Mouse (Mus musculus): ENCODE results near the gene Med26.
A peak's percentile ranks its signal among the peaks of the same experiment; 100 is the strongest.

Gene Med26

DNA sequence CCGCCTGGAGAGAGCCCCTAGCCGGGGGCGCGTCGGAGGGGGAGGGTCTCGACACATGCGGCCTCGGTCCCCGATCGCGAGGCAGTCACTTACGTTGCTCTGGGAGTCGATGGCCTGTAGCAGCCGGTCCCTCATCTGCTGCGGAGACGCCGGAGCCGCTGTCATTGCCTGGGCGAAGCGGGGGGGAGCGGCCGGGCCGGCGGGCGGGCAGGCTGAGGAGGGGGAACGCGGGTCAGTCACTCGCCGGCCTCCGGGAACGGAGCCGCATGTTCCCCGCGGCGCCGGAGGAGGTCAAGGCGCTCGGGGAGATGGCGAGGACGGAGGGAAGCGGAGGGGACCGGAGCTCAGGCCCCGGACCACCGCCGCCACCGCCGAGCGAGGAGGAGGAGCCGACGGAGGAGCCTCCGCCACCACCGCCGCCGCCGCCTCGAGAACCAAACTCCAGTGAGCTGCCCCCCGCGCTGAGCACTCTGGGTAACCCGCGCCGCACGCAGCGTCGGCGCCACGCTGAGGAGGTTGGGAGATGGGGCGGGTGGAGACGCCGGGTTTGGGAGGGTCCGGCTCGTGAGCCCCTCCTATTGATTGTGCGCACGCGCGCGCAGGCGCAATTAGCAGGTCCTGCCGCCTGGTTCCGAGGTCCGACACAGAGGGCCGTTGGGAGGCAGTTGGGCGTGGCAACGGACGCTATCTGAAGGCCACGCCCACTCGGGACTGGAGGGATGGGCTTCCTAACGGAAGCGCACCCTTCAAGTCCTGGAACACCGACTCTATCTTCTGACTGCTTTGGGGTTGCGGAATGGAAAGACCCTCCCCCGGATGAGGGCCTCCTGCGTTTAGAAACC lies at the start of gene Med26:
Gene Med26, minus strand, starts transcription at position 469 of the 842 bp plus-strand sequence.
- peak; percentile 92 to 96 for DNase-seq (ENCODE audit: low spot score in 2 of 2)

DNA sequence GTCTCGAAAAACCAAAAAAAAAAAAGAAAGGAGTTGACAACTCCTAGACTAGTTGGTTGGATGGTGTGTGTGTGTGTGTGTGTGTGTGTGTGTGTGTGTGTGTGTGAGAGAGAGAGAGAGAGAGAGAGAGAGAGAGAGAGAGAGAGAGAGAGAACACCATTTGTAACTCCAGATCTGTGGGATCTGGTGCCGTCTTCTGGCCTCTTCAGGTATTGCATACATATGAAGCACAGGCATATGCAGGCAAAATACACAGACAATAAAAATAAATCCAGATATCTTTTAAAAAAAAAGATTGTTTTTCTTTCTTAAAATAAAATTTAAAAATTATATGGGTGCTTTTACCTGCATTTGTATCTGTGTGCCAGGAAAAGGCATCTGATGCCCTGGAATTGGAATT lies 42.1 kb upstream of the Med26 start:
- DNase-seq (ENCODE audit: low spot score in 2 of 2): peak in 1 of 2 experiments; percentile 53

DNA sequence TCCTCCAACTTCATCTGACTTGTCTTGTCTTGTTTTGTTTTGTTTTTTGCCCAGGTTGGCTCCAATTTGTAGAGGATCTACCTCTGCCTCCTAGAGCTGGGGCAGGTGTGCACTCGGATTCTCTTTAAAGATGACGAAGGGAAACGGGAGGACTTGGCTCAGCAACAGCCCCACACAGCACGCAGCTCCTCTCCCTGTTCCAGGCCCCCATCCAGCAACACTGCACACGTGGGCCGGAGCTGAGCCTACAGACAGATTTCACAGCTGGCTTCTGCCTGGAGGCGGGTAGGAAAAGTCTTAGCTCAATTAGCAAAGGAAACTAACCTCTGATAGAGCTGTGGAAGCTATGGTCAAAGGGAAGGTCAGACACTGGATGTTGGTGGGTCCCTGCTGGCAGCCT lies 41.2 kb upstream of the Med26 start:
- no peak for DNase-seq (ENCODE audit: low spot score in 2 of 2)

DNA sequence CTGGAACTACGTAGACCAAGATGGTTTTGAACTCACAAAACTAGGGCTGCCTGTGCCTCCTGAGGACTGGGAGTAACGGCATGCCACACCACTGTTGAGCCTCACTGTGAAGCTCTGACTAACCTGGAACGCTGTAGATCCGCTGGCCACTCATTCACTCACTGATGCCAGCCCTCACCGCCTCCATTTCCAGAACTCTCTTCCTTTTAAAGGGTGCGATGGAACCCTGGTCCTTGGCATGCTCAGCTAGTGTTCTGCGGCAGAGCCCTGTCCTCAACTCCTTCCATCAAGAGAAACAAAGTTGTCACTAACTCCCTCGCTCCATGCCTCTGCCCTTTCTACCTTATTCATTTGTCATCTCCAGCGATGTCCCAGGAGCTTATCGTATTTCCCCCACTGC lies 40.8 kb upstream of the Med26 start:
- no peak for DNase-seq (ENCODE audit: low spot score in 2 of 2)

DNA sequence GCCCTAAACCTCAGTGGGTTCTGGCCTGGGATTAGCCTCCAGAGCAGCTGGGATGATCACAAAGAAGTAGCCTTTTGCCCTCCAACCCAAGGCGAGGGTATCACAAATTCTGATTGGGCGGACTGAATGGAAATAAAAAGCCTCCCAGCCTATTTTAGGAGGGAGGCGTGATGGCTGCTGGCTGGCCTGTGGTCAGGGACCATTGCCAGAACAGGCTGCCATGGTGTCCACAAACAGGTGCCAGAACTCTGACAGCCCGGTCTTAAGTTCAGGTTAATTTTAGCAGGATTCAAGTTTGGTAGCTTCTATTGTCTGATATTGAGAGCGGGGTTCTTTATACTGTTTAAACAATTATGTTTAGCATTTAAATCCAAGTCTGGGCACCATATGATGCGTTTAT lies 39.7 kb upstream of the Med26 start:
- DNase-seq (ENCODE audit: low spot score in 2 of 2): no peak

DNA sequence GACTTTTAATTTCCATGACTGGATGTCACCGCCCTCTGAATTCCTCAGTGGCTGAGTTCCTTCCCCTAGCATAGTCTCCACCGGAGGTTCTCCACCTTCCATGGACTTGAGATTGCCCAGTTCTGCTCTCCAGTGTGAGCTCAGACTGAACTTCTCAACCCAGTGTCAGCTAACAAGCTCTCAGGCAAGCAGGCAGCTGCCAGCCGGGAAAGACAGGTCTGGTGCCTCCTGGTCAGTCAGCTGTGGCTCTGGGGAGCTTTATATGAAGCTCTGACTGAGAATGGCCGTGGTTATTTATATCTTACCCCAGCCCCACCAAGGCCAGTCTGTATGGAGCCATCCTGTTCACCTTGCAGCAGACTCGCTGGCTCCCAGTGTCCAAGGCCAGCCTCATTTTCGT lies 36.3 kb upstream of the Med26 start:
- no peak for DNase-seq (ENCODE audit: low spot score in 2 of 2)

DNA sequence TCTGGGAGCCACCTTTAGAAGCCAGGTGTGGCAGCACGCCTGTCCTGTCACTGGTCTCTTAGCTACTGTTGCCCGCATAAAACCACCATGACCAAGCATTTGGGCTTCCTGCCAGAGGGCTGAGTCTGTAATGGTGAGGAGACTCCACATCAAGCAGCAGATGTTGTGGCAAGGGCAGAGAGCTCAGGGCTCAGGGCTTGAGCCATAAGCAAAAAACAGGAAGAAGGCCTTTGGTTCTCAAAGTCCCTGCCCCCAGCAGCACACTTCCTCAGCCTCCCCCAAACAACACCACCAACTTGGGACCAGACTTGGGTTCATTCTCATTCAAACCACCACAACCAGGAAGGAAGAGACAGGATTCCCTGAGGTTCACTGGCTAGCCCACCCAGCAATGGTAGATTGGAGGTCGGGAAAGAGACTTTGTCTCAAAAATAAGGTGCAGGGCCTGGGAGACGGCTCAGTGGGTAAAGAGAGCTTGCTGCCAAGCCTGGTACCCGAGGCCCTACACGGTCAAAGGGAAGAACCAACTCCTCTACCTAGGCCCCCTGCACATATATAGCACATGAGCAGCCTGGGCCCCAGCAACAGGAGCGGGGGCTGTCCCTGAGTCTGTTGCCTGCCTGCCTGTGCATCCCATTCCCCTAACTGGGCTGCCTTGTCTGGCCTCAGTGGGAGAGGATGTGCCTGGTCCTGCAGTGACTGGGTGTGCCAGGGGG lies 35.1 kb upstream of the Med26 start:
- DNase-seq (ENCODE audit: low spot score in 2 of 2): no peak

DNA sequence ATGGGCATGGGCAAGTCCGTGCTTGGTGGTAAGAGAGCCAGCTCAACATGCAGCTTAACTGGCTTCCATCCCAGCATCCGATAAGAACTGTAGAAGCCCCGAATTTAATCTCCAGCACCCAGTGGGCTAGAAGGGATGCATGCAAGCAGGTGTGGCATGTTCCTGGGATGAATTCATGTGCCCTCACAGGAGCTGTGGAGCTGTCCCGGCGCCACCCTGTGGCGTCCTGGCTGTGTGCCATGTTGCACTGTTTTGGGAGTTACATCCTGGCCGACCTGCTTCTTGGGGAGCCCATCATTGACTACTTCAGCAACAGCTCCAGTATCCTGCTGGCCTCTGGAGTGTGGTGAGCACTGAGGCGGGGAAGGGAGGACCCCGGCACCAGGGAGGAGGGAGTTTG lies 31.3 kb upstream of the Med26 start:
- no peak for DNase-seq (ENCODE audit: low spot score in 2 of 2)

DNA sequence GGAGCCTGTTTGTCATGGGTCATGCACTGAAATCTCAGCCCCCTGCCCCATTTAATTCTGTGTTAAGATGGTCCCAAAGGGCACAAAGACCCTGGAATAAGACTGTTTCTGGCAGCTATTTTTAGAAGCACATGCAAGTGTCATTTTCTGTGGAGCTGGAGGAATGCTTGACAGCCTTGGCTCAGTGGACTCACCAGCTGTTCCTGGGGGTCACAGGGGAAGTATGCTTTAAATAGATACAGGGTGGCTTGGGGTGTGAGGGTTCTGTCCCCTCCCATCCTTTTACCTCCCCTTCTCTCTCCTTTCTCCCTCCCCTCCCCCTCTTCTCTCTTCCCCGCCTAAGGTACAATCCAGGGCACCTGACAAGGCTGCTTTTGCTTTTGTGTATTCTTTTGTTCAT lies 29.9 kb upstream of the Med26 start:
- DNase-seq (ENCODE audit: low spot score in 2 of 2): no peak

DNA sequence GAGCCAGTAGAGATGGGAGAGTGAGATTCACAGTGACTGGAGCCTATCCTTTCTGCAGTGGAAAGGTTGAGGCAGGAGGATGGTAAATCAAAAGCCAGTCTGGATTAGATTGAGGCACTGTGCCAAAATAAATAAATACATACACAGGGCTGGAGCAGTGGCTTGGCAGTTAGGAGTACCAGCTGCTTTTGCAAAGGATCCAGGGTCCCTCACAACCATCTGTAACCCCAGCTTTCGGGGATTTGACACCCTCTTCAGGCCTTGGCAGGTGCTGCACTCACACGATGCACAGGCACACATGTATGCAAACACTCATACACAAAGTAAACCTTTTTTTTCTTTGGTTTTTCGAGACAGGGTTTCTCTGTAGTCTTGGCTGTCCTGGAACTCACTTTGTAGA lies 29.2 kb upstream of the Med26 start:
- DNase-seq (ENCODE audit: low spot score in 2 of 2): no peak

DNA sequence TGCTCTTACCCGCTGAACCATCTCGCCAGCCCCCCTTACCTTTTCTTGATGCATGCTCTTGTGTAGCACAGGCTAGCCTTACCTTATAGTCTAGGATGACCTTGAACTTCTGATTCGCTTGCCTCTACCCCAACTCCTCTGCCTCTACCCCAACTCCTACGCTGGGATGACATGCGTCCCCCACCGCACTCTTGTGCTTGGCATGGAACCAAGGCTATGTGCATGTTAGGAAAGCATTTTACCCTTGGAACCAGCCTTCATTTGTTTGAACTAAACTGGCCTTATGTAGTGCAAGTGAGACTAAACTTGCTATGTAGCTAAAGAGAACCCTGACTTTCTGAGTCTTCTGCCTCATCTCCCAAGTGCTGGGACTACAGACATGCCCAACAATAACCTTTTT lies 27.8 kb upstream of the Med26 start:
- DNase-seq (ENCODE audit: low spot score in 2 of 2): no peak

DNA sequence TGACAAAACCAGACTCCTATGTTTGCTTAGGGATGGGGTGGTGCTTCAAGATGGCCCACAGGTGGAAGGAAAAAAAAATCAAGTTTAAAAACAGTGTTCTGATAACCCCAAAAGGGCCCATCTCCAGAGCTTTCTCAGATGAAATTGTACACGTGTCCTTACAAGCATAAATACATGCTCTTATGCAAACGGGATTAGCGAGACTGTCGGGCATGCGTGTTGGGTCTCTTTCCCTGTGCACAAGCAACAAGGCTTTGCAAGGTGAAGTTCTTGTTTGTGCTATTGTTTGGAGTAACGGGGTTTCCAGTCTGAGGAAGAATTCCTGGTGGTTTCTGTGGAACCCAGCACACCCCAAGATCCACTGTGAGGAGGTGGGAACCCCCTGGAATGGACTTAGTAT lies 25.4 kb upstream of the Med26 start:
- no peak for DNase-seq (ENCODE audit: low spot score in 2 of 2)

DNA sequence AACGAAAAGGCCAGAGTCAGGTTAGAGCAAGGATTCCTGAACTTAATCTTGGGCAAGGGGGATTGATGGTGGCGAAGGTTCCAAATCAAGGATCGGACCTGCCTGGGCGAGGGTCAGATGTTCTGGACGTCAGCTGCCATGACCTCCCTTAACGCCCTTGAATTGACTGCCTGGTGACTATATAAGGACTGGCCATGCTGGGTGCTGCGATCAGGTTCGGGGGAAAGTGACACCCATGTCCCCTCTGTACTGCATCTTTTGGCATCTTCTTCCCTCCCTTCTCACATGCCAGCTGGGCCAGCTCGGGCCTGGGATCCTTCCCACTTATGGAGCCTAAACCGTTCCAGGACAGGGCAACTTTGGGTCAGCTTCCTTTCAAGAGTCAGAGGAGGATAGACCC lies 24.4 kb upstream of the Med26 start:
- no peak for DNase-seq (ENCODE audit: low spot score in 2 of 2)

DNA sequence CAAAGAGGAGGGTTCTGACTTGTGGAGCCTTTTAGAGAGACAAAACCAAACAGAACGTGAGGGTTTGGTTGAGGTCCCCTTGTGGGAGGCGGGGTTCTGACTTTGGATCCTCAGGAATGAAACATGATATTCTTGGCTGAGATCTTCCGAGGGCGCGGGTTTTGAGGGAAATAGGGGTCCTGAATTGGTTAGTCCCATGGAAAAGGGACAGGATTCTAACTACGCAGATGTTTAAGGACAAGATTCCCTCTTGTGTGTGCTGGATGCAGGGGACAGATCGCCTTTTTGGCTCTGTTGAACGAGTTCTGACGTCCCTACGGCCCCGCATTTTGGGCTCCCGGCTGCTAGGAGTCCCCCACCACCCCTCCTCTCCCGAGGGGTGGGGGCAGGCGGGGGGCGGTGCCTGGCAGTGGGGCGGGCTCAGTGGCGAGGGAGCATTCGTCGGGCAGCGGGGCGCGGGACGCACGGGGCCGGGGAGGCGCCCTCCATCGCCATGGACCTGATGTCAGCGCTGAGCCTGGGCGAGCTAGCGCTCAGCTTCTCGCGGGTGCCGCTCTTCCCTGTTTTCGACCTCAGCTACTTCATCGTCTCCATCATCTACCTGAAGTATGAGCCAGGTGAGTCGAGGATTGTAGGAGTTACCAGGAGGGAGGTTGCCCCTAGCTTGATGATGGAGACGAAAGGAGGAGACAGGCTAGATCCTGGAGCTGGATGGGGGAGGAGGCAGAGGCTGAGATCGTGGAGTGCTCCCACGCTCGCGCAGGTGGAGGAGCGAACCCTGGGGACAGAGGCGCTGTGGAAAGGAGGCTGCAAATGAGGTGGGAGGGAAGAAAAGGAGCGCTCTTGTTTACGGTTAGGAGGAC lies 23.8 kb upstream of the Med26 start, which contains the start of gene Tmem38a:
Gene Tmem38a, plus strand, starts transcription at position 445 of the 863 bp plus-strand sequence.
- peak; percentile 51 to 63 for DNase-seq (ENCODE audit: low spot score in 2 of 2)

DNA sequence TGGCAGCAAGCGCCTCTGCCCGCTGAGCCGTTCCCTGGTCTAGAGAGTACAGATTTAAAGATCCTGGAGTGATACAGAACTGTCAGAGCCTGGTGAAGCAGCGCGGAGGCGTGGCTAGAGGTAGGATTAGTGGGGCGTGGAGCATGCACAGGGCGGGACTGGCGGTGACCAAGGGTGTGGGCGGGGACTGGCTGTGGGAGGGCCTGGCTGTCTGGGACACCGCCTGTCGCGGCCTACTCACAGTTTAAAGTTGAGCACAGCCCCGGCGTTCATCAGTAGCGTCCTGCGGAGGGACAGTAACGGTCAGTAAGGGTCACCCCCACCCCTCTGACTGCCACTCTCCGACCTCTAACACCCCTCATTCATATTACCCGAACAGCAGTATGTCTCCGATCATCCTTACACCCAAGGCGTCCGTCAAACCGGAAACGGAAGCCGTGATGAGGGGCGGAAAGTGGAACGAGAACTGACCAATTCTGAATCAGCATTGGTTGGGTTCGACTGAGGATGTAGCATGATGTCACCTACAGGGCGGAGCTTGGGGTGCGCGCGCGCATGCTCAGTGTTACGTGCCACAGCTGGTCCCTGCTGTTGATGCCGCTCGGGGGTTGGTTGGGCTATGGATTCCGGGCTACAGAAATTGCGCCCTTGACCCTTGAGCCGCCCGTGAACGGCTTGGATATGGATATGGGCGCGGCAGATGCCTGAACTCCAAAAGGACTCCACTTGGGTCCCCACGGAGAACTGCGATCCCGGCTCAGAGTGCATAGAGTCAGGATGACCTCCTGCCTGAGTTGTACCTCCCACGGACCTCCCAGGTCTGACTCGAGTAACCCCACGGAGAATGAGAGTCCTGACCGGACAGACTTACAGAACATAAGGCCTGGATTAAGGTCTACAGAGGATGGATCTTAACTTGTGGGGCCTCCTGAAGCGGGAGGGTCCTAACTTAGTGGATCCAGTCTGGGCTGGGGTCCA lies 22.9 kb upstream of the Med26 start, which contains the start of gene Smim7:
Gene Smim7, minus strand, starts transcription at position 456 of the 978 bp plus-strand sequence.
- DNase-seq (ENCODE audit: low spot score in 2 of 2): peak; percentile 87 to 95

DNA sequence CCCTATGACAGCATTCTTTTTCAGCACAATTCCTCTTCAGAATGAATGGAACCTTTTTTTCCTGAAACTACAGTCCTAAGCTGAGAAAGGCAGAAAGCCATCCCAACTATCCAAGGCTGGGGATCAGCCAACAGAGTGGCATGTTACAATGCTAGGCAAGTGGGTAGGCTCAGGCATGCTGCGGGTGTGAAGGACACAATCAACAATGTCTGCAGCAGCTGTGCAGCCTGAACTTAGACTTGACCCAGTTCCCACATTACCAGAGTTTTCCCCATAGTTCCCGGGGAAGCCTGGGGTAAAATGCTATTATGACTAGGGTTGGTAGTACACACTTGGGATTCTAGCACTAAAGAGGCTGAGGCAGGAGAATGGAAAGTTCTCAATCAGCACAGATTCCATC lies 17.9 kb upstream of the Med26 start:
- no peak for DNase-seq (ENCODE audit: low spot score in 2 of 2)

DNA sequence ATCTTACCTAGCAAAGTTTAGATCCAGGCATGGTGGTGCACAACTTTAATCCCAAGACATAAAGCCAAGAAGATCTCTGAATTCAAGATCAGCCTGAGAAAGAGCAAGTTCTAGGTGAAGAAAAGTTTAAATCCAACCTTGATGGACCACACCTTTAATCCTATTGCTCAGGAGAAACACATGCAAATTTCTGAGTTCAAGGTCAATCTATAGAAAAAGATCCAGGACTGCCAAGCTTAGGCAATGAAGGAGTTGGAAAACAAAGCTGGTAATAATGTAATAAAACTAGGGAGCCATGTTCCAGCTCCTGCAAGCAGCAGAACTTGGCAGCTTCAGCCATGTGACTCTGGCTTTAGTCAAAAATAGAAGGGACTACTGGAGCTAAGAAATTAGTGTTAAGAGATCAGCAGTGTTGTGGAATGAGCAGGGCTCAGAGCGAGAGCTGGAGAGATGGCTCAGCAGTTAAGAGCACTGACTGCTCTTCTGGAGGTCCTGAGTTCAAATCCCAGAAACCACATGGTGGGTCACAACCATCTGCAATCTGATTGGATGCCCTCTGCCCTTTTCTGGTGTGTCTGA lies 13.1 kb upstream of the Med26 start:
- no peak for DNase-seq (ENCODE audit: low spot score in 2 of 2)

DNA sequence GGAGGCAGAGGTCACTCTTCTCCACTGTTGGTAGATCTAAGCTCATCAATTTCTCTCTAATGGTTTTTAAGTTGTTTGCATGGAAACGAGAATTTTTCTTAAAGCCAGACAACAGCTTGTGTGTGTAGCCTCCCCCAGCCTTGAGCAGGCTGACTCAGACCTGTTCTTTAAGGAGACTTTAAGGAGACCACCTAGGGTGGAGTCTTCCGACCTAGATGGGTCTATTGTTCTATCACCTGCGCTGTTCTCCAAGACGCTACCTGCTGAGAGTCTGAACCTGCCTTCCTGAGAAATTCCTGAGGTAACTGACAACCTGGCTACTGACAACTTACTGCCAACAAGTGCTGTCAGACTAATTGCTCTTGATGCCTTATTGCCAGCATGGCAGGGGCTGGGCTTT lies 7.7 kb upstream of the Med26 start:
- no peak for DNase-seq (ENCODE audit: low spot score in 2 of 2)

DNA sequence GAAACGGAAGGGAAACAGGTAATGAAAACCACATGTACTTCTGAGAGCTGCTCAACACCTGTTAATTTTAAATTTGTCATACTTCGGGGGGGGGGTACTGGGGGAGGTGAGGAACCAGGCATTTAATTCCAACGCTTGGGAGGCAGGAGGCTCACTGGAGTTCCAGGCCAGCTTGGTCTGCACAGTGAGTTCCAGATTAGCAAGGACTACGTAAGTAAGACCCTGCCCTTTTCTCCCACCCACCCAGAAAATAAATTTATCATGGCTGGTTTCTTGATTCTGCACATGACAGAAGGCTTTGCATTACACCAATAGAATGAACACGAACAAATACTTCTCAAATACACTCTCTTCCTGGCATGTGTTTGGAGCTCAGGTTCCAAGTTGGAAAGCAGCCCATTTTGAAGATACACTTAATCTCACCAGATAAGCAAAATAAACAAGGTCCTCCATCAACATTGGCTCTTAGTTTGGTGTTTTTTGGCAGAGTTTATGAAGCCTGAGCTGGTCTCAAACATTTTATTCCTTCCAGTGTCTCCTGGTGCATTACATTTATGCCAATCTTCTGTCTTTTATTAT lies 1.3 kb upstream of the Med26 start:
- DNase-seq (ENCODE audit: low spot score in 2 of 2): no peak

DNA sequence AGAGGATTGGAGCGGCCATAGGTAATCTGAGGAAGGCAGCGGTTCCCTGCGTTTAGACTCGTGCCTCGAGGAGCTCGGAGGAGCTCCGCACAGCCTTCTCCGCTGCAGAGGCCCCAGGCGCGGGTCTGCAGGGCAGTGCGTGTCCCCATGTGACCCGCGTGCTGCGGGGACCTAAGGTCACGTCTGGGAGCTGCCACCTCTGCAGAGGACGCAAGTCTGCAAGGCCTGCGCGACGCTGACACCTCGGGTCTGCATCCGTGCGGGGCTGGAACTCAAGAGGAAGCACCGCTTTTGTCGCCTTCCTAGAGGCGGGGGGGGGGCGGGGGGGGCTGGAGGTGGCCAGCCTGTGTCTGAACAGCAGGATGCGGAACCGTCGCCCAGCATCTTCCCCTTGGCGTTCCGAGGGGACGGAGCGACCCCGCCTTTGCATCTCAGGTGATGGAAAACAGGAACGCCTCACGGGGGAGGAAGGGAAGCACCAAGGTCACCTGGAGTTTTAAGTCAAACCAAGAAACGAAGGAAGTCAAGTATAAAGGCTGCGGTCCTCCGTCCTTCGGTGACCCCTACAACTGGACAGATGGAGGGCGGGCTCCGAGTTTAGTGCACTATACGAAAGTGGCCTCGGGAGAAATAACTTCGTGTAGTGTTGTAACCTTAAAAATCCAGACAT lies 709 bp upstream of the Med26 start:
- peak; percentile 7 to 33 for DNase-seq (ENCODE audit: low spot score in 2 of 2)

Measured in cerebellum, postnatal 4 days (tissue).